Mouse (Mus musculus): ENCODE data around the gene Proser1.

GRCm38 (mm10) chr3:53483414-53484059 lies 20.1 kb downstream of the Proser1 start:
- TF ChIP-seq CTCF (IDR thresholded peaks at IDR 0.05; ENCODE audit: control insufficient read depth, insufficient read depth, insufficient read length) (no peak), MYOD1 (IDR thresholded peaks at IDR 0.05; ENCODE audit: control insufficient read depth, insufficient read length, low read depth) (no peak), MAX (IDR thresholded peaks at IDR 0.05) (no peak), CEBPB (IDR thresholded peaks at IDR 0.05; ENCODE audit: low read depth) (no peak)
